Mouse (Mus musculus) monocyte, adult 5-6 weeks (primary cell): ENCODE measurements around the gene Gak. TPM values are rescaled to one million over a fixed set of nuclear protein-coding genes. Genes with fewer than 3 reads are reported as not detected.

Experiments used
- ATAC-seq: fragments of 153-309, 156-312 bp; replicated peaks from 2 replicates; pipeline ENCODE4 v1.8.0; 2017; ENCODE audit warnings: mild to moderate bottlenecking; ENCODE audit not compliant: low TSS enrichment, insufficient number of reproducible peaks, severe bottlenecking, poor library complexity, low FRiP score
- total RNA-seq: library from RNA; stranded (forward); fragments of 200-1000, 200-491, 200-594 nt; gene quantifications from 3 replicates; pipeline ENCODE4 v1.2.3, GENCODE M21; 2017

Gak gene
- total RNA-seq, 1 experiment from 2014 or later = 183 TPM

DNA sequence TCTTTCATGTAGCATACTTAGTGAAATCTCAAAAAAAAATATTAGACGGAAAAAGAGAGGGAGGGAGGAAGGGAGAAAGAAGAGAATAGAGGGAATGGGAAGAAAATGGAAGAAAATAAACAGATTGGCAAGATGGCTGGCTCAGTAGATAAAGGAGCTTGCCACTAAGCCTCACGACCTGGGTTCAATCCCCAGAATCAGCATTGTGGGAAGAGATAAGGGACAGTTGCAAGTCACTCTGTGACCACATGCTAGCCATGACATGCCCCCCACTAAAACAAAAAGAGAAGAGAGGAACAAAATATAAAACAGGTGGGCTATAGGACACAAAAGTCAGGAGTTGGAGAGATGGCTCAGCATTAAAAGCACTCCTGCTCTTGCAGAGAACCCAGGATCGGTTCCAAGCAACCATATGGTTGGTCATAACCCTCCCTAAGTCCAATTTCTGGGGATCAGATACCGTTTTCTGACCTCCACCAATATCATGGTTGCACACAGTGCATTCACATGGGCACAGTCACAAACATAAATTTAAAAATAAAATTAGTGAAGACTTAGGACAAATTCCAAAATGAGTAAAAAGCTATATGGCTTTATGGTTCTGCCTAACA, 3.4 kb downstream of the Gak start:
- no peak for ATAC-seq

DNA sequence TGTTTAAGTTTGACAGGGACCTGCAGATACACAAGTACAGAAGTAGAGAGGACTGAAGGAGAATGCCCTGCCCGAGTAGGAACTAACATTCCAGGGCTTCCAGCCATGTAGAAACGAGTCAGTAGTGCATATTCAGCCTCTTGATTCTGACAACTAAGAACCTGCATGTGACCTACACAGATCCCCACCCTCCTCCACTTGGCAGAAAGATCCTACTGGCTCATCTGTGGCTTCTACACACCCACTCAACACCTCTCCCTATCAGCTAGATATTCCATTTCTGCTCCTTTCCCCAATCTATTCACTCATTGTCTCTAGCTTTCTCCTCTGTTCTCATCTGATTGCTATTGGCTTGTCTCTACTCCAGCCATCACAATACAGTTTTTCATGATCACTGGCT, 7.7 kb downstream of the Gak start:
- no peak for ATAC-seq

DNA sequence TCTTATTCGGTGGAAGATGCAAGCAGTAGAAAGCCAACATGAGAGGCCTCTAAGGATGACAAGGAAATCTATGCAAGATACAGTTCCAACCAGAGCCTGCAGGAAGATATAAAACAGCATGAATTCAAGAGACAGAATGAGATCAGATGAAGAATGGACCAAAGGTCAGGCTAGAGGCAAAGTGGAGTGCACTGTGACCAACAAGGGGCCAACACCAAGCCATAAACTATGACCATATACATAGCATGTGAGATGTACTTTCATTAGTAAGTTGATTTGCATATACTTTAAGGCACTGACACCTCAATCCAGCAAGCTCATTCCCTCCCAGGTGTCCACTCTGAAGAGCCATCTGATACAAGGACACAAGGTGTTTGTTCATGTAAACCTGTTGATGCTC, 19.1 kb downstream of the Gak start:
- ATAC-seq = no peak

DNA sequence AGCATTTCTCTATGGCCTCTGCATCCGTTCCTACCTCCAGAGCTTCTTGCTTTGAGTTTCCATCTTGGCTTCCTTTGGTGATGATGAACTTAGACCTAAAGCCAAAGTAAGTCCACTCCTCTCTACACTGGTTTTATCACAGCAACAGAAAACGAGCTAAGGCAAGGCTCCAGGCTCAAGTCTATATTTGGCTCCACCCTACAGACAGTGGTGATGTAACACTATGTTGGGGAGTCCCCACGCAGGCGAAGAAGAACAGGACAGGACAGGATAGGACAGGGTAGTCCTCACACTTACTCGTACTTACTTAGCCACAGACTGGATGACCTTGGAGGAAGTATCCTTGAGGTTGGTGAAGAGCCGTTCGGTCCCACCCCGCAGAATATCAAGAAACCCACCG, 27.0 kb downstream of the Gak start:
- no peak; the same call in 1 of the 2 replicates for ATAC-seq

DNA sequence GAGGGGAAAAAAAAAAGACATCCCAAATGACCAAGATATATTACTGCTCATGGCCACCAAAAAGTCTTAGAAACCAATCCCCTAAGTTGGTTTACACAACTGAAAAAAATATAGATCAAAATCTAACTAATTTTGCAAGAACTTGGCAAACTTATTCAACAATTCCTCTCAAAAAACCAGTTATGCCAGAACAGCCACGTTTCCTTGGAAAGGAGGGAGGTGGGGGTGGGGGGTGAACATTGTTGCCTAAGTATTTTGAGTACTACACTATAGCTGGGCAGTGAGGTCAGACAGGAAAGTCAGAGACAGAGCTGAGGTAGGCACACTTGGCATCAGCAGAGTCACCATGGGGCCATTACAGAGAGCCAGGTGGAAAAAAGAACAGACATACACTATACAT, 29.6 kb downstream of the Gak start:
- no peak for ATAC-seq

DNA sequence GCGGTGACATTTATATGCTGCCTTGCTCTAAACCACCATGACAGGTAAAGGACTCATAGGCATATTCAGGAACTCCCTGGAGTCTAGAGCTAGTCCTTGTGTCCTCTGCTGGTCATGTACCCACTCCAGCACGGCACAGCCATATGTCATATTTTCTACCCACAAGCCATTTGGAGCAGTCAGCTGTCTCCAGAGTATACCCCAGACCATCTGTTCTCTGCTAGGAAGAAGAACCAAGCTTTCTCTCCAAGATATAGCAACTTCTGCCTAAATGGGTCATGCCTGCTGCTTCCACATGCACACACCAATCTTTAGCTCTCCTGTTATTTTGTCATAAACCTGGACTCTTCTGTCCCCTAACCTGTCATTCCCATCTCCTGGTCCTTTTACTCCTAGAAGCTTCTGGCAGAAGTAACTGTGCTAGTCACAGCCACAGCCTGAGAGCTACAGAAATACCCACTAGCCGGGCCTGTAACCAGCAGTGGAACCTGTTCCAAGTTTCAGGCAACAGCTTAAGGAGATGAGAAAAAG, 48.1 kb downstream of the Gak start:
- no peak for ATAC-seq

DNA sequence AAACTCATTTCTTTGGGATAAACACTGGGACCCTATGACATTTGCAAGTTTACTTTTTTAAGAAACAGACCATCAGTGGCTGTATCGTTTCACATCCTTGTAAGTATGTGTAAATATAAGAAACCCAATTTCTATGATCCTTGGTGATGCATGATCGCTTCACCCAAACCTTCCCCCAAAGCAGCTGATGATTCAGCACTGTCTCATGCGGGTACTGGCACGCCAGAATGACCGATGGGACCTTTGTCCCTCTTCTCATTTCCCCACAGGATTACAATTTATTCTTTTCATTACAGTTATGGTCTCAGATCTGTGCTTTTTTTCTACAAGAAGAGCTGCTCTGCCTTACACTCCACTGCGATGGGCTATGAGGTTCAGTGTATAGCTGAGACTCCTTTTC, 56.5 kb downstream of the Gak start:
- no peak for ATAC-seq

DNA sequence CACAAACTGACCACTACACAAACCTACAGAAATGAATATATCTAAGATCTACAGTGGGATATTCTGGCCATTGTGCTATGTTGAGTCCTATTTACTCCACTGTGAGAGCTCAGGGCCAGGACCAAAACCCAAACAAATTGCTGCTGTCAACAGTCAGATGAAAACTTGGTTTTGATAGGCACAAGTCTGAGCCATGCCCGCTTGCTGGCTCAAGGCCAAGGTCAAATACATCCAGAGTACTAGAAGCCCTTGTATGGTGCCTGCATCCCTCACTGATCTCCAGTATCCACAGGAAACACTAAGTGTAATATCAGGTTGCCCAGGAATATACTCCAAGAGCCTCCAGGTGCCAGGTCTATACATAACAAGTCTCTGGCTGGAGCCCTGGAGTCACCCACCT, 58.6 kb downstream of the Gak start:
- ATAC-seq = no peak

DNA sequence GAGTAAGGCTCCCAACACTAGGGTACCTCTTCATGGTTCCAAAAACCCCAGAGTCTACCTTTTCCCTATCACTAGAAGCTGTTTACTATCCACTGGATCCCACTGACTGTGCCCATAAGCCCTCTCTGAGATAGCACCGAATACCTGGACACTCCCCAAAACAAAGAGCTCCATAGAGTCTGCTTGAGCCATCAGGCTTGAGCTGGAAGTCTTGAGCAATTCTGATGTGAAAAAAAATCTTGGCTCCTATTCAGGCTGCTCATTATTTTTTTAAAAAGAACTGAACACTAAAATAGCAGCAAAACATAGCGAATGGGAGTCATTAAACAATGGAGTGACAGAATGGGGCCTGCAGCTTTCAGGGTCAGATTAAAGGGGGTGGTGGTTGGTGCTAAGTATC, 62.5 kb downstream of the Gak start:
- no peak for ATAC-seq

DNA sequence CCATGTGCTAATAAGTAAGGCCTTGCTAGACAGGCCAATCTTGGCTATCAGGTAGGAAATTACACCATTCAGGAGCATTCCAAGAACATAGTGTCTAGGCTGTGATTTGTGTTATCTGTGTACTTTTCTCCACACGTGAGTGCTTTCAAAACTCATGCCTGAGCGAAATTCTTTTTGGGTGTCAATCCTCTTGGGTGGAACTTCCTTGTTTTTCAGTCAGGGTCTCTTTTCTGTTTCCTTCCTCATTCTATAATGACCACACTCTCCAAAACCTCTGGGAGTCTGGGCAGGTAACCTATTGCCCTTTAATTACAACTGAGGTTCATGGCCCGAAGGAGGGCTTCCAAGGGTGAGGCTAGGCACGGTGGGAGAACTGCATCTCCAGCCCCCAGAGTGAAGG, 63.0 kb downstream of the Gak start:
- ATAC-seq = no peak

DNA sequence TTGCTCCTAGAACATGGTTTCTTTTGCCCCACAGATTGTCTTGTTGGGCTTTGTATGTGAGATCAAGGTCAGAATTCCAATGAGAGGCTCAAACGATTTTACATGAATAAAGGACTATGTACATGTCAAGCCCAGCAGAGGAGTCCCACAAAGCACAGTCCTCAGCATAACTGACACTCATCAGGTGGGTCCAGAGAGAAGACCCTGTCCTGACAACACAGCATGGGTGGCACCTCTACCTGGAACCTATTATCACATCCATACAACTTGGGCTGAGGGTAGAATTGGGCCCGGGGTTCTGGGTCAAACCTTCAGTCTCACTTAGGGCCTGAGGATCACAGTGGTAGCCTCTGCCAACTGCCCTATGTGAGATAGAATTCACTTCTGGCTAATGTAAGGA, 64.2 kb downstream of the Gak start:
- ATAC-seq = no peak

DNA sequence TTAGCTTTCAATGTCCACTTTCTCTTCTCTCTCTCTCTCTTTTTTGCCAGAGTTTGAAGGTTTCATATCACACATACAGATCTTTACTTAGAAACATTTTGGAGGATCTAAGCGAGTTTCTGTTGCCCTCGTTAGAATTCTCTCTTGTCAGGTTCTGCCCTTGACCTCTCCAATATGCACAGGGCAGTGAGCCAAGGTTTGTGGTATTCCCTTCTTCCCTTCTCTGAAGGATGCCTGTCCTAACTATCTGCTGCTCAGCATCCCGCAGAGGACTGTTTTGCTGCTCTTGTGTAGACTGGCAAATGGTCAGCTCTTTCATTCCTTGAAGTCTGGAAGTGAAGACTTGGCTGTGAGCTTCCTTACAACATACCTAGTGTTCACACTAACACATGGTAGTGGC, 65.2 kb downstream of the Gak start:
- ATAC-seq = no peak

DNA sequence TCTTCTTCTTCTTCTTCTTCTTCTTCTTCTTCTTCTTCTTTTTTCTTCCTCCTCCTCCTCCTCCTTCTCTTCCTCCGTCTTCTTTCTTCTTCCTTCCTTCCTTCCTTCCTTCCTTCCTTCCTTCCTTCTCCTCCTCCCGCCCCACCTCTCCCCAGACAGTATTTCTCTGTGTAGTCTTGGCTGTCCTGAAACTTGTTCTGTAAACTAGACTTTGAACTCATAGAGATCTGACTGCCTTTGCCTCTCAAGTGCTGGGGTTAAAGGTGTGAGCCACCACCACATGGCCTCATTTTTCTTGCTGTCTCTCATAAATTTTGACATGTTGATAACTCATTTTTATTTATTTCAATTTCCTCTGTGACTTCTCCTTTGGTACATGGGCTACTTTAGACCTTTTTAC, 67.1 kb downstream of the Gak start:
- ATAC-seq = no peak

DNA sequence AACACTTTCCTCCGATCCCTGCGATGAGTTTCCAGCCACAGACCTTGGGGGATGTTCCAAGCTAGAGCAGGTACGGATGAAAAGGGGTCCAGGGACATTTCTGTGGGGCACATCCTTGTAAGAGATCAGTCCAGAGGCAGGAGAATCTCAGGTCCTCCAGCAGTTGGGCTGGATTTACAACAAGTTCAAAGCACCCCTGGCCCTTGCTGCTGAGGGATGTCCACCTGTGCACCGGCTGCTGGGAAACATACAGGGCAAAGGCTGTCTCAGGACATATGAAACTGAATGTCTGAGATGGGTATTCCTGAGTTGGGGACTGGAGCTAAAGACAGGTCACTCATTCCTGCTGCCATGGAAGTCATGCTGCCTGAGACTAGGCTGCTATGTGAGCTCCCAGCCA, 72.6 kb downstream of the Gak start:
- no peak for ATAC-seq

DNA sequence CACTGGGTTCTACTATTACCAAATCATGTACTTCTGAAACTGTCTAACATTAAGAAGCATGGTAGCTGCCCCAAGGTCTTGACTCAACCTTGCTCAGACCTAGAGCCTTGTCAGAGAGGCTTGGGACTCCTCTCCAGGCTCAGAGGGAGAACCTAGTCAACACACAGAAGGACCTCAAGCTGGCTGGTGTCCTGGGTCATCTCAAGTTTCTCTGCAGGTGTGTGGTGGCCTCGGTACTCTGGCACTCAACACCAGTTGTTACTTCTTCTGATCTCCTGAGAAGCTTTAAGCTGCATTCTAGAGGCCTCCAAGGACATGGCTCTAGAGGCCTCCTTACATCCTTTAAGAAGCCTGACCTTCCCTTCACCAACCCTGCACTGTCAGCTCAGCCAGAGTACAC, 75.5 kb downstream of the Gak start:
- no peak for ATAC-seq

DNA sequence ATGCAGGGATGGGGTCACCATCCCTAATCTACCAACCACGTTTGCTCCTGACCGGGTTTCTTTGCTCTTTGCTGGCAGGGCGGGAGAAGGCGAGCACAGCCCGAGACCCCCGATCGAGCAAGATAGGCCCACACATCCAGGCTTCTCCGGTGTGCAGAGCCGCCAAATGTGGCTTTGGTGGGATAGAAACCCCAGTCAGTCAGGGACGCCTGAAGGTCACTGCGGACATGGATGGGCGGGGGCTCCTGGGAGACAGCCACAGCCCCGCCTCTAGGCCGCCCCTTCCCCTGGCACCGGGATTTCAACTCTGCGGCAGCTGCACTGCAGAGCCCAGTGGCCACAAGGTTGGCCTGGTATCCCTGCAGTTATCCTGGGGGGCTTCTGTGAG, 79.4 kb downstream of the Gak start:
- no peak for ATAC-seq

DNA sequence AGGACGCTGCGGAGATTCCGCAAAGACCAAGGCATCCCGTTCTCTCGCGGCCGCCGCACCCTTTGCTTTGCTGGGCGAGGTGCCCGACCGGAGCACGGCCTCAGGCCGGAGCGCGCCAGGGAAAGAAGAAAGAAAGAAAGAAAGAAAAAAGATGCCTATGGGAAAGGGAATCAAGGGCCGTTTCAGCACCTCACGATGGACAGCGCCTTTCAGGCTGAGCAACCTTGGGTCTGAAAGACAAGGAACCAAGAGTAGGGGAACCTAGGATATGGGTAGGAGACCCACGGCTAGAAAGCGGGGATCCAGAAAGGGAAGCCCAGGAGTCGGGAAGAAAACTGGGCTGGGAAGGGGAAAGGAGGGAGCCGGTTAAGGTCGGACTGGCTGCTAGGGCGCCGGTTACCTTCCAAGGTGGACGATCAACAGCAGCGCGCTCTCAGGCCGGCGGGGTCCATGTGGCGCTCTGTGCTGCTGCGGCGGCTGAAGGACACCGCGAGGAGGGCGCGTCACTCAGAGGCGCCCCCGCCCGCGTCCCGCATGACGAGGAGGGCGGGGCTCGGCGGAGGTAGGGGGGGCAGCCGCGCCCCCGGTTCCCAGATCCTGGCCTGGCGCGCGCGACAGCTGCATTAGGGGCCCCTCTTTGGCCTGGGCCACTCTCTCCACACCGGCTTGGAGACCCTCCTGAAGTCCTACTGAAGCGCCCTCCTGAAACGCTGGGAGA, 79.9 kb downstream of the Gak start, which contains the start of gene Cplx1:
Gene Cplx1, minus strand, starts transcription at position 536 of the 718 bp plus-strand sequence.
- no peak for ATAC-seq

DNA sequence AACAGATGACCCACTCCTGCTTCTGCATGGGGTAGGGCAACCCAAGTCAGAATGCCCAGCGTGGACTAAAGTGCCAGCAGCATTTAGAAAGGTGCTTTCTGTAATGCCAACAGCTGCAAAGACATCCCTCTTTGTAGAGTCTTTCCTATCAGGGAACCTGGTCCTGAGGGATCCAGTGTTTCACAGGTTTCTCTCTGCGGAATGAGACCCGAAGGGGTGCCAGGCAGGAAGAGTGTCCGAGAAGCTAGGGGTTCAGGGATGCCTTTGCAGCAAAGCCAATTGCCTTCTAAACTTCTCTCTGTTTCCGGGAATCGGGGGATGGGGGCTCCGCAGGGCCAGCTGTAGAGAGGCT, 80.4 kb downstream of the Gak start:
- no peak for ATAC-seq

DNA sequence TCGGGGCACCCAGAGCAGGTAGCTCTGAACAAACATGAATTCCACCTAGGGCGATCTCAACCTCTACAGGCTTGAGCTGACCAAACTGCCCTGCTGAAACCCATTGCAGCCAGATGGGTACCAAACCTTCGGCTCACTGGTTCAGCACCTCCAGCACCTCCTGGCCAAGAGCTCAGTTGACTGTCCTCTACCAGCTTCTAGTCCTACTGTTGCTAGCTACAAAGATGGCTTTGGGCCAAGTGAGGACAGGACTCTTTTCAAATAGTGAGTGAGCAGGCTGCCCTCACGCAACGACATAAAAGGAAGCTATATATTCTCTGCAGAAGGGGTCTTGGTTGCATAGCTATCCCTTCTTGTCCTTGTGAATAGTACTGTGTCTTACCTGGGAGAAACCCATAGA, 81.9 kb downstream of the Gak start:
- no peak for ATAC-seq

DNA sequence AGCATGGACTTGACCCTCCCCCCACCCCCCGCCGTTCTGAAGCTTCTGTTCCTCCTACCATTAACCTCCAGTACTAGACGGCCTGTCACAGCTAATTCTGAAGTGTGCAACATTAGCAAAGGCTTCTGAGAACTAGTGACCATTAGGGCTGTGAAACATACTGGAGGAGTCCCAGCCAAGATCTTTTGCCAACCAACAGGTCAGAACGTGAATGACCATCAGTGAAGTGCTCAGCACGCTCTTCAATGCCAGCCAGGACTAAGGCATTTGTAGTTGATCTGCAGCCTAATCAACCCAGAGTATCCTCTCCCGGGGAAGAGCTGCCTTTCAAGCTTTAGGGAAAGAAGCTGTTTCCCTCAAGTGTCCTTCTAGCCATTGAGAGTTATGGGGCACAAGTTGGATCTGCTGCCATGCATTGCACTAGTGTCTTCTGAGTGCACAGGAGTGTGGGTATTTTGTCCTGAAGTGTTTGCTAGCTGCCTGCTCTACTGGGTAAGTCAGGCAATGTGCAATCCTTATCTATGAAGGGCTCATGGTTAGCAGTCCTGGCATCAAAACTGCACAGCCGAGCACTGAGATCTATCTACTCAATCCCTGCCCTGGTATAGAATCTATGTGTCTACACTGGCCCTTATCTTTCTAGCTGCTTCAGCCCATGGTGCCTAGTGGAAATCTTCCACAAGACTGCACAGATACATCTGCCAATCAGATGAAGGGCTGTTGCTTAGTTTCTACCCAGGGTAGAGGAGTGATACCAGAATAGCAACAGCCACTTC, 85.9 kb downstream of the Gak start:
- ATAC-seq = no peak
